Mouse (Mus musculus) testis, postnatal 10 days (tissue): ENCODE results near the gene Abtb2.

Source experiments
- DNase-seq: peaks from one replicate; pipeline ENCODE4 v3.0.0; 2021; ENCODE audit warnings: low spot score

The Abtb2 gene

DNA sequence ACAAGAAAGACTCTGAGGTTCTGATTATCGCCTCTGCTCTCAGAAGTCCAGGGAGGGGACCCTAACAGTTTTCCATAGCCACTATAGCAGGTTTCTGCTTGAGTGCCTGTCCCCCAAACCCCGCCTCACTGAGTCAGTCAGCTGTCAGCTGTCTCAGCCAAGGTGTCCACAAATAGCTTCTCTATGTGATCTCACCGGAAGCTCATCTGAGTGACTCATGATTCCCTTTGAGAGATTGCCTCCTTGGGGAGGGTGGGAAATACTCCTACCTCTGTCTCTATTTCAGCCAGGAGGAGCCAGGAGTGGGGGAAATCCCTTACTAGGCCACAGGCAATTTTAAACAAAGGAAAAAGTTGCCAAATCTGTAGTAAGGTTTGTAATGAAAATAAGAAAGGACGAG lies 96.0 kb downstream of the Abtb2 start:
- no peak for DNase-seq

GRCm38 (mm10) chr2:103664341-103664740 lies 98.2 kb downstream of the Abtb2 start:
- no peak for DNase-seq

DNA sequence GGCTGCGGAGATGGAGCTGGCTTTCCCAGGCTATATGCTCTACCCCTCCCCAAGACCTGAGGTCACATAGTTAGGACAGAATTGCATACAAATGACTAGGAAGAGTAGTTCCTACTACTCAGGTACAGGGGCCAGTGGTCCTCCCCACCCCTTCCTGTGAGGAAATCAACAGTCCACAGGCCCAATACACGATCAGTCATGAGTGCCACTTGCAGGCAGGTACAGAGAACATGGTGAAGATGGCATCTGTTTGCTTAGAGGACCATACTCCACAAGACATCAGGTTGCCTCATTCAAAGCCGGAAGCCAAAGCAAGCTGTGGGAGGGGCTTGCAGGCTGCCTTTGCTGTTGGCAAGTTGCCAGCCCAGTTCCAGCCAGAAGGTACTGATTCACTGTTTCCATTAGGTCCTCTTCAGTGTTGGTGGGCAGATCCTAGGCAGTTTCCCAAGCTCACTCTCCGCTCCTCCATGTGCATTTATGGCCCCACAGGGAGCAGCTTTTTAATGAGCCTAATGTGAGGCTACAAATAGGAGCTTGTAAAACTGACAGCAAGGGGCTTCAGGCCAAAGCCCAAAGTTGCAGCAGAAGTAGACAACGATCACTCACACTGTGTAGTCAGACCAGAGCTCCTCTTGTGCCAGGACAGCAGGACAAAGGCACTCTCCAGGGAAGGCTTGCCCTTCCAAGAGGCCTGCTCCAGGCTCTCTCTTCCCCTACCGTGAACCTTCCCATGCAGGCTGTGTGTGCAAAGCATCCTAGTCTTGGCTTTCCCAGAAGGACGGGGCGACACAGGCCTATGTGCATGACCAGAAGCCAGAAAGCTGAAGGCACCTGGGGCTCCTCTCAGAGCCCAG lies 102.1 kb downstream of the Abtb2 start:
- DNase-seq, result peak; percentile 77

DNA sequence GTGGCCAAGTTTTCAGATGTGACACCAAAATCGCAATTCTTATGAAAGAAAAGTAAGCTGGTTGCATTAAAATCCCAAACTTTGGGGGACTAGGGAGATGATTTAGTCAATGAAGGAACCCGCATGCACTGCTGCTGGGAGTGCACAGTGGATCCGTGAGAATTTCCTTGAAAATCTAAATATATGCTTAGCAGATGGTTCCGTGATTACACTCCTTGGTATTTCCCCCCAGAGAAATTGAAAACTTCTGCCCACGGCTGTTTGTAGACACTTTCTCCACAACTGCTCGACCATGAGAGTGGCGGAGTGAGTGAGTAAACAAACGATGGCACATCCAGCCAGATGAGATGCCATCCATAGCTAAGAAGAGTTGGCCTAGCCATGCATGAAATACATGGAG lies 102.8 kb downstream of the Abtb2 start:
- DNase-seq, result no peak

GRCm38 (mm10) chr2:103669561-103669960 lies 103.5 kb downstream of the Abtb2 start:
- DNase-seq, result no peak

DNA sequence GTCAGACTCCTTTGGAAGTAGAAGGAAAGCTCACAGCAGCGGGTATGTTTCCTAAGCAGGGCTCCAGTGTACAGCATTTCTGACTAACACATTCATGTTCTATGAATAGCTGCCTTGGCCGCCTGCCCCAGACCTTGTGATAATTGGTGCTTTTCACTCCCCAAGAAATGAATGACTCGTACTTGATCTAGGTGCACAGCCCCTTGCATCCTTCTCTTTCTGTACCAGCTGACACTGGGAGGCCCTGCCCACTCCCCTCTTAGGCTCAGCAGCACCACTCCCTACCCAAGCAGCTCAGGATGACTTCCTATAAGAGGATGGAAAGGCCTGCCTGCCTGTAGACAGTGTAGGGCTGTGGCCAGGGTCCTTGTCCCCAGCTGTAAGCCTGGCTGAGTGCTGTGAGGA lies 104.2 kb downstream of the Abtb2 start:
- DNase-seq, result peak; percentile 88

DNA sequence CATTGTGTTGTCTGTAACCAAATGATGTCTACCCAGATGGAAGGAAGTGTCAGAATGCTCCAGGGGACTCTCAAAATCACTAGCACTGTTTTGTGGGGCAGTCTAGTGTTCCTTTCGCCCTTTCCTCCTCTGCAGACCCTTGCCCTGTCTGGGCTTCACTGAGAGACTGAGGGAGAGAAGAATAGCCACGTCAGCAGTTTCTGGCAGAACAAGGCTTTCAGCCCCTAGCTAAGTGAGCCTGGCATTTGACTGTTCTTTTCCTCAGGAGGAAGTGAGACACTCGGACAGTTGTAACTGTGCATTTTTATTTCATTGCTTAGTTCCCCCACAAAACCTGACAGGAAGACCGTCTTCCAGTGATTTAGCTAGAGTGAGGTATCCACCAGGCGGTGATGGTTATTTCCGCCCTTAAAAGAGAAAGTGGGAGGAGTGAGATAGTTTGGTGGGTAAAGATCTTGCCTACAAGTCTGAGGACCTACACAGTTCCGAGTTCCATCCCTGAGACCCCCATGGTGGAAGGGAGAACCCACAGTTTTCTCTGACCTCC lies 106.5 kb downstream of the Abtb2 start:
- DNase-seq, result no peak

GRCm38 (mm10) chr2:103673609-103674008 lies 107.5 kb downstream of the Abtb2 start:
- DNase-seq, result no peak

GRCm38 (mm10) chr2:103675391-103675790 lies 109.3 kb downstream of the Abtb2 start:
- no peak for DNase-seq

- no peak for DNase-seq
These were observed 110.7 kb downstream of the Abtb2 start for GRCm38 (mm10) chr2:103676808-103677207.

GRCm38 (mm10) chr2:103677614-103678369 lies 111.7 kb downstream of the Abtb2 start:
- DNase-seq, result no peak

- DNase-seq, result no peak
These were observed 112.3 kb downstream of the Abtb2 start for GRCm38 (mm10) chr2:103678433-103678832.

DNA sequence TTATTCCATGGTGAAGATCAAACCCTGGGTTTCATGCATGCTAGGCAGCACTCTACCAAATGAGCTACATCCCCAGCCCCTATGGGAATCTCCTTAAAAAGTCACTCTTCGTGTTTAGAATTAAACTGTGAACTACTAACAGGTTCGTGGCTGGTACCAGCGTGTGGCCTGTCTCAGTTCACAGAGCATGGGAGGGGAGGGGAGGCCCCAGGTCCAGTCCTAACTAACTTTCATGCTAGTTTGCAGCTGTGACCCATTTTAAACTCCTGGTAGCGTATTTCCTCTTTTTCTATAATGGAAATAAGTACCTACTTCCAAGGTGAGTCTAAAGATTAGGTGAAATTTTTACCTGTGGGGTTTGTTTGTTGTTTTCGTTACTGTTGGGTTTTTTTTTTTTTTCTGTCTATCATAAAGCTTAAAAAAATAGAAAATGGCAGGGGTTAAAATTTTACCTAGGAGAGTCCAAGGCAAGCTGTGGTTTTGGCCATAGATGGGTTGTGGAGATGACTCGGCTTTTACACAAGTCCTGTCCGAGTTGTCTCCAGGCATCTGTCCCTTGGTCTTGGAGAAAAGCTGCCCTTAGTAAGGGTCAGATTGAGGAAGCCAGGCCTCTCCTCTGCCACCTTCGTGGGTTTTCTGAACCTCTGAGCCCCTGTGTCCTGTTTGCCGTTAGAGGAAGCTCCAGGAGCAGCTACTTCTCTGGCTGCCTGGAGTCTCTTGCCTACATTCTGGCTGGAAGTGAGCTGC lies 114.4 kb downstream of the Abtb2 start:
- DNase-seq, result no peak

DNA sequence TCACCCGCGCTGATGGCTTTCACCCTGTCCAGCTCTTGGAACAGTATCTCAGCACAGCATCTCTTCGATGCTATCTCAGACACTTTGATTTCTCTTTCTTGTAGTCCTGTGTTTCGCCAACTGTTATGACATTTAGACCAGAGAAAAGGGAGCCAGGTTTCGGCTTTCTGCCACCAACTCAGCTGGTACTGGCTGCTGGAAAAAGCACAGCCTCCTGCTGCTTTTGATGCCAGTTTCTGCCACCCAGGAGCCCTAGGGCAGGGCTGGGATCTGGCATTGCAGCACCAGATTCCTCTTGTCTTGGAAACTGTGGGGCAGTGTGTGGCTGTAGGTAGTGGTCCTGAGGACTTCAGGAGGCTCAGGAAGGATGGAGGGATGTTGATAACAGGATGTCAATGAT lies 115.0 kb downstream of the Abtb2 start:
- DNase-seq, result no peak

- no peak for DNase-seq
These were observed 116.2 kb downstream of the Abtb2 start for GRCm38 (mm10) chr2:103682261-103682722.

DNA sequence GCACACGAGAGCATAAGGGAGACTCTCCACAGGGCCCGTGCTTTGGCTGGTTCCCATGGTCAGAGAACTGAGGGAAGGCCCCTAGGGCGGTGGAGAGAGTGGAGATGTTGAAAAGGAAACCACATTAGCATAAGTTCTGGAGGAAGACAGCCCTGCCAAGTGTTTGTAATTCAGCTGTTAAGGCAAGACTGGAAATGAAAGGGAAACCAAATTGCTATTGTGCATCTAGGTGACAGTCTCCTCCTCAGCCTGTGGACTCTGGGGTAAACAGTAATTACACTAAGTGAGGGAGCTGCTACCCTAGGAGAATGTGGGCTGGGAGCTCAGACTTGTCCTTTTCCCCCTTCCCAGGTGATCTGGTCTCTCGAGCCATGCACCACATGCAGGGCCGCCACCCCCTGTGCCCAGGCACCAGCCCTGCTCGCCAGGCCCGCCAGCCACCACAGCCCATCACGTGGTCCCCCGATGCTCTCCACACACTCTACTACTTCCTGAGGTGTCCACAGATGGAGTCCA lies 116.9 kb downstream of the Abtb2 start:
- no peak for DNase-seq

GRCm38 (mm10) chr2:103684431-103684830 lies 118.3 kb downstream of the Abtb2 start:
- no peak for DNase-seq

- no peak for DNase-seq
These were observed 118.9 kb downstream of the Abtb2 start for GRCm38 (mm10) chr2:103684926-103685577.

GRCm38 (mm10) chr2:103685581-103685980 lies 119.5 kb downstream of the Abtb2 start:
- no peak for DNase-seq

DNA sequence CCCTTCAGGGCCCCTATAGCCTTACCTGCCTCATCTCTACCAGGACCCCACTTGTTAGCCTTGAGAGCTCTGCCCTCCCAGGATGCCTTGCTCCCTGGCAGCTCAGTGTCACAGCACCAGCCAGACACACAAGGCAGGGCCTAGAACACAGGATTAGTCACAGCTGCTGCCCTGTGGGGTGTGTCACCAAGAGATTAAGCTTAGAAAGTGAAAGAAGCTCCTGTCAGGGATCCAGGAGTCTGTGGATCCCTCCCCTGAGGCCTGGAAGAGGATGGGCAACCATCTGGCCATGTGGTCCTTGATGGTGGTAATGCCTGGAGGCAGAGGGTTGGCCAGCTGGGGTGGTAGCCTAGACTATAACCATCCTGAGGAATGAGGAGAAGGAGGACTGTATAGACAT lies 121.0 kb downstream of the Abtb2 start:
- no peak for DNase-seq

- no peak for DNase-seq
These were observed 121.8 kb downstream of the Abtb2 start for GRCm38 (mm10) chr2:103687888-103688287.
